Mouse (Mus musculus) midbrain, embryonic 13.5 days (tissue): ENCODE results near the gene Trio. TPM values are rescaled to one million over a fixed set of nuclear protein-coding genes. Genes with fewer than 3 reads are reported as not detected.

Source experiments
- ATAC-seq: fragments of 200-750 bp; cut with Nextera tagmentation; 2 replicates; pipeline ENCODE4 v1.8.0; 2017; ENCODE audit warnings: mild to moderate bottlenecking, moderate TSS enrichment, moderate library complexity
- H3K27ac ChIP-seq: fragments of 300-500 bp; sonication (generic); 2 replicates; pipeline ENCODE4 v1.5.1; 2015; ENCODE audit warnings: inconsistent platforms, mild to moderate bottlenecking, moderate library complexity
- H3K27me3 ChIP-seq: fragments of 300-500 bp; sonication (generic); 2 replicates; pipeline ENCODE4 v1.6.1; 2015; ENCODE audit warnings: mild to moderate bottlenecking, inconsistent platforms
- H3K36me3 ChIP-seq: fragments of 300-500 bp; sonication (generic); 2 replicates; pipeline ENCODE4 v1.6.1; 2015; ENCODE audit warnings: mild to moderate bottlenecking, inconsistent platforms
- H3K4me1 ChIP-seq: fragments of 300-500 bp; sonication (generic); replicated peaks from 2 replicates; pipeline ENCODE4 v1.6.1; 2015; ENCODE audit warnings: inconsistent platforms
- H3K4me2 ChIP-seq: fragments of 300-500 bp; sonication (generic); replicated peaks from 2 replicates; pipeline ENCODE4 v1.6.1; 2015; ENCODE audit warnings: moderate library complexity, mild to moderate bottlenecking, inconsistent platforms
- H3K4me3 ChIP-seq: fragments of 300-500 bp; sonication (generic); replicated peaks from 2 replicates; pipeline ENCODE4 v1.5.1; 2015; ENCODE audit warnings: mild to moderate bottlenecking, inconsistent platforms
- H3K9ac ChIP-seq: fragments of 300-500 bp; sonication (generic); replicated peaks from 2 replicates; pipeline ENCODE4 v1.6.1; 2015; ENCODE audit warnings: mild to moderate bottlenecking, inconsistent platforms
- H3K9me3 ChIP-seq: fragments of 300-500 bp; sonication (generic); 2 replicates; pipeline ENCODE4 v1.6.1; 2016; ENCODE audit warnings: mild to moderate bottlenecking, inconsistent platforms
- WGBS: fragments of 180-500 bp; shearing (Covaris S2); methylation state at CpG from one replicate; pipeline ENCODE4 v1.1.7; 2015; 5-methylcytosine and 5-hydroxymethylcytosine counted together
- polyA plus RNA-seq: library from polyadenylated mRNA; unstranded; fragments of >200 nt; fragmentation: Nextera tagmentation; extraction: Ambion mirVana; gene quantifications from 2 replicates; pipeline ENCODE4 v1.2.1, GENCODE M21; 2015

Trio gene
- polyA plus RNA-seq, 1 experiment from 2014 or later = 37.9 TPM

- Histone ChIP-seq H3K9me3 (no peaks in the 10 kb centered on the region), H3K27me3 (peaks cover 12% of the 10 kb centered on the region; the same call in 1 of the 2 replicates), H3K4me1 (no peaks in the 10 kb centered on the region), H3K4me3 (no peak overlapping the region), H3K4me2 (no peak overlapping the region), H3K9ac (no peak overlapping the region), H3K27ac (no peak overlapping the region), H3K36me3 (peaks cover 91% of the 10 kb centered on the region)
- WGBS = 94% methylated on average over 11 of the region's 11 CpGs
- ATAC-seq = no peak
These were observed 203.8 kb downstream of the Trio start for GRCm38 (mm10) chr15:27821651-27822364.

DNA sequence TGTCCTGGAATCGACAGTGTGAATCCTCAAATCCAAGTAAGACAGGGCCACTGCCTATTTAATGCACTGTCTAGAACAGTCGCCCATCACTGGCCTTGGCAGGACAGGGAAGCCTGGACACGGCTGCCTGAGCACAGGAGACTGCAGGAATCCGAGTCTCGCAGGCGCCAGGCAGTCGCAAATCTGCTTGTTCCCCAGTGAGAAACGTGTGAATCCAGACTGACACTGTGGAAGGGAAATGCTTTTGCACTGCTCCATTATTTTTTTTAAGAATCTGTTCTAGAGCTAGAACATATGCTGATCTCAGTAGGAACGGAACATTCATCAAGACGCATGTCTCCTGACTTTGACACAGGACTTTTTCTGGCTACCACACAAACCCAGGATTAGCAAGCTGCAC lies 208.6 kb downstream of the Trio start:
- no peak overlapping the region for H3K9ac ChIP-seq
- H3K4me2 ChIP-seq = no peak overlapping the region
- H3K27ac ChIP-seq = no peak overlapping the region
- no peaks in the 10 kb centered on the region for H3K9me3 ChIP-seq
- no peak for ATAC-seq
- peaks cover 95% of the 10 kb centered on the region for H3K36me3 ChIP-seq
- no peak overlapping the region for H3K4me3 ChIP-seq
- H3K4me1 ChIP-seq = no peaks in the 10 kb centered on the region
- peaks cover 56% of the 10 kb centered on the region for H3K27me3 ChIP-seq
- 82% methylated on average over 10 of the region's 10 CpGs for WGBS

DNA sequence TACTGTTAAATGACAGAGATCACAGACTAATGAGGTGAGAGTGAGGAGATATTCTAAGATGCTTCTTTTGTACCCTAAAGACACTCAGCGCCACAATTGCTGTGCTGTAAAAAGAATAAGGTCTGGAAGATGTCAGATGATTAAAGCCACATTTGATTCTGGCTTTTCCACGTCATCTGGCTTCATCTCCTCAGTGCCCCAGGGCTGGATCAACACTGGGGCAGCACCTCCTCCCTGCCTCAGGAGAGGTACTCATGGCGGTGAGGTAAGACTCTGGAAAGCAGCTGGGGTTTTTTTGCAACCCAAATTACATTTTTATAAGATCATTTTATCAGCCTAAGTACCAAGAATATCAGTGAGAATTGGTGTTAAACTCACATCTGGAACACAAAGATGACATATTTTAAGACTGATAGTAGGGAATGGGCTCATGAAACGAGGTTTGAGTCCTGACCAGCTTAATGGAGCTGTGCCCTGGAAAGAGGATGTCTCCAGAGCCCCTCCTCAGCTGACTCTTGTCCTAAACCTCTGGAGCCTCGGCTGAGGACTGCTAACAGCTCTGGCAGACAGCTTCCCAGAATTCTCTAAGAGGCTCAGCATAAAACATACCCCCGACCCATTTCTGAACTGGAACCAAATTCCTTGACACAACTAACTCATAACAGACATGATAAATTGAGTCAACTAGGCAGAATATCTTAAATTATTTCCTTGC lies 210.8 kb downstream of the Trio start:
- Histone ChIP-seq H3K4me2 (no peak overlapping the region), H3K4me1 (peaks cover 18% of the 10 kb centered on the region), H3K36me3 (peaks cover 82% of the 10 kb centered on the region), H3K9me3 (no peaks in the 10 kb centered on the region), H3K27me3 (peaks cover 62% of the 10 kb centered on the region), H3K27ac (0 out of 2 replicates have a peak overlapping the region, but pooled peaks have one; percentile 1), H3K9ac (no peak overlapping the region), H3K4me3 (no peak overlapping the region)
- WGBS = 76% methylated on average over 6 of the region's 6 CpGs
- no peak for ATAC-seq

DNA sequence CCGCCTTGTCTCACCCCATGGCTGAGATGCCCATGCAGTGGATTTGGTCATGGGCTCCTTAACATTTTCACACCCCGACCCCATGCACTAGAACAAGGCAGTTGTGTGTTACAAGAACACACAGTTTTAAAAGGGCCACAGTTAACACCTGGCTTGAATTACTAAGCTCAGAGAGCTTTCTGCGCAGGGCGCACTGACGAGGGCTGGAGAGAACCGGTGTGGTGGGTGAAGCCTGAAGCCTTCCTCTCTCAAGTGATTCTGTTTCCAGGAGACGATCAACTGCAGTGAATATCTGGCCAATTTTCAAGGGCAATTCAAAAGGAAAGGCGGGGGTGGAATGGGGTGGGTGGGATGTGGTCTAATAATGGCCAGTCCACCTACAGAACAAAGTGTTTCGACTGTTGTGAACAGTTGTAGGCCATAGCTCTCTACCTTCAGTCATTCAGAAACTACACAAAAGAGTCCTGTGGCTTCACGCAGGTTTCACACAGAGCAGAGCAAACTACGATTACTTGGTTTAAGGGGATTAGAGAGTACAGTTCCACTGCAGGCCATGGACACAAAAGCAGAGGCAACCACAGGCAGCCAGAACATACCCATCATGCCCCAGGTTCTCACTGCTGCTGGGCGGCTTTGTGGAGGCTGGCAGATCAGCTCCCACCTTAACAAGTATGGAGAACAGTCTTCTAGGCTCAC lies 214.7 kb downstream of the Trio start:
- Histone ChIP-seq H3K27me3 (peaks cover 79% of the 10 kb centered on the region), H3K27ac (peak overlapping the region; percentile 7; the same call in 1 of the 2 replicates)
- 40% methylated on average over 12 of the region's 12 CpGs for WGBS

DNA sequence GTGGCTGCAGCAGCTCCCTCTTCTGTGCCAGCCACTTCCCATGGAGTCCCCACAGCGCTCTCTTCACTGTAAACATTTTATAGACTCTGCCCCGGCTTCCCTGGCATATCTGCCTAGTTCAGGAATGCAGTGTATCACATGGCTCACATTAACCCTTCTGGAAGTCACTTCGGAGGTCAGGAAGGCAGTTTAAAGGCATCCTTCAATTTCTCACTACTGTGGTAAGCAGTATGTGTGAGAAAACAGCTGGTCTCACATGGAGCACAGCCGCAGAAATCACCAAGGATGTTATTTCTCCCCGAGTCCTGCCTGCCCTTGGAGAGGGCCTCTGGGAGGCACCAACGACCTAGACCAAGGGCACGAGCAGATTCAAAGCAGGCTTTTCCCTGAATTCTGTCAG lies 215.4 kb downstream of the Trio start:
- Histone ChIP-seq H3K9ac (no peak overlapping the region), H3K4me1 (peaks cover 26% of the 10 kb centered on the region), H3K9me3 (no peaks in the 10 kb centered on the region), H3K27me3 (peaks cover 78% of the 10 kb centered on the region), H3K4me2 (no peak overlapping the region), H3K4me3 (no peak overlapping the region), H3K36me3 (peaks cover 50% of the 10 kb centered on the region), H3K27ac (no peak overlapping the region)
- no peak for ATAC-seq
- 73% methylated on average over 7 of the region's 7 CpGs for WGBS

More for the DNA sequence above, 214.7 kb downstream of the Trio start:
- Histone ChIP-seq H3K36me3 (peaks cover 50% of the 10 kb centered on the region), H3K4me1 (peaks cover 26% of the 10 kb centered on the region), H3K4me3 (no peak overlapping the region), H3K4me2 (no peak overlapping the region), H3K9me3 (no peaks in the 10 kb centered on the region), H3K9ac (no peak overlapping the region)
- peak; percentile 88 for ATAC-seq

- Histone ChIP-seq H3K9me3 (no peaks in the 10 kb centered on the region), H3K4me3 (no peak overlapping the region), H3K27me3 (peaks cover 75% of the 10 kb centered on the region), H3K27ac (no peak overlapping the region; the same call in 1 of the 2 replicates), H3K36me3 (peaks cover 53% of the 10 kb centered on the region), H3K4me2 (no peak overlapping the region), H3K4me1 (peaks cover 26% of the 10 kb centered on the region), H3K9ac (no peak overlapping the region)
- ATAC-seq = no peak
- WGBS = 74% methylated on average over 5 of the region's 5 CpGs
These were observed 216.9 kb downstream of the Trio start for GRCm38 (mm10) chr15:27808596-27809276.

- H3K4me1 ChIP-seq = peaks cover 34% of the 10 kb centered on the region
- H3K27me3 ChIP-seq = peaks cover 57% of the 10 kb centered on the region
- H3K36me3 ChIP-seq = peaks cover 51% of the 10 kb centered on the region
- no peak for ATAC-seq
- H3K4me3 ChIP-seq = no peak overlapping the region
- H3K9ac ChIP-seq = no peak overlapping the region
- 84% methylated on average over 10 of the region's 10 CpGs for WGBS
- no peak overlapping the region for H3K4me2 ChIP-seq
- H3K9me3 ChIP-seq = no peaks in the 10 kb centered on the region
- H3K27ac ChIP-seq = no peak overlapping the region
These were observed 219.4 kb downstream of the Trio start for GRCm38 (mm10) chr15:27806219-27806618.

DNA sequence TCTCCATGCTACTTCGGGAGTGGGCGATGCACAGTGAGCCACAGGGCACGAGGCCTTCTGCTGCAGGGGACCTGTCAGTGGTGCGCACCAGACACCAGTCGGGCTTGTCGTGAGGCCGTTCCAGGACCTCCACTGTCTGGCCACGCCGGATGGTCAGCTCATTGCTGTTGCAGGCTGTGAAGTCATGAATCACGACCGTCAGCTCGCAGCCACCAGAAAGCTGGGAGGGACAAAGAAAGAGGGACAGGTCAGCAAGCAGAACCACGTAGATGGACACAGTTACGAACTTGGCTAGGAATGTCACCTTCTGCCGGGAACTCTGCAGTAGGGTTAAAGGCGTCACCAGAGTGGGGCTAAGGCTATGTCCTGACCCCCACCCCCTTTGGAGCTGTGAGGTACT lies 220.0 kb downstream of the Trio start:
- H3K27ac ChIP-seq = no peak overlapping the region
- H3K4me2 ChIP-seq = no peak overlapping the region
- H3K4me3 ChIP-seq = no peak overlapping the region
- no peak overlapping the region for H3K9ac ChIP-seq
- peaks cover 57% of the 10 kb centered on the region for H3K27me3 ChIP-seq
- WGBS = 94% methylated on average over 16 of the region's 16 CpGs
- no peaks in the 10 kb centered on the region for H3K9me3 ChIP-seq
- H3K36me3 ChIP-seq = peaks cover 51% of the 10 kb centered on the region
- no peak for ATAC-seq
- H3K4me1 ChIP-seq = peaks cover 30% of the 10 kb centered on the region

- Histone ChIP-seq H3K4me3 (no peak overlapping the region), H3K9ac (no peak overlapping the region), H3K27ac (no peak overlapping the region; the same call in 1 of the 2 replicates), H3K4me2 (no peak overlapping the region), H3K36me3 (peaks cover 58% of the 10 kb centered on the region), H3K27me3 (peaks cover 49% of the 10 kb centered on the region), H3K4me1 (peaks cover 24% of the 10 kb centered on the region), H3K9me3 (no peaks in the 10 kb centered on the region)
- WGBS = 90% methylated on average over 14 of the region's 14 CpGs
- ATAC-seq = no peak
These were observed 221.2 kb downstream of the Trio start for GRCm38 (mm10) chr15:27804447-27804846.

- Histone ChIP-seq H3K4me3 (no peak overlapping the region), H3K27ac (no peak overlapping the region; the same call in 1 of the 2 replicates), H3K9me3 (no peaks in the 10 kb centered on the region), H3K27me3 (peaks cover 43% of the 10 kb centered on the region), H3K9ac (no peak overlapping the region), H3K4me1 (peaks cover 24% of the 10 kb centered on the region), H3K4me2 (no peak overlapping the region), H3K36me3 (peaks cover 61% of the 10 kb centered on the region)
- WGBS = 82% methylated on average over 18 of the region's 18 CpGs
- no peak for ATAC-seq
These were observed 221.9 kb downstream of the Trio start for GRCm38 (mm10) chr15:27803568-27804345.

- Histone ChIP-seq H3K9me3 (no peaks in the 10 kb centered on the region), H3K36me3 (peaks cover 71% of the 10 kb centered on the region), H3K4me2 (no peak overlapping the region), H3K4me3 (no peak overlapping the region), H3K27ac (peak overlapping the region; percentile 30; the same call in 1 of the 2 replicates), H3K27me3 (peaks cover 30% of the 10 kb centered on the region), H3K9ac (no peak overlapping the region), H3K4me1 (peaks cover 35% of the 10 kb centered on the region)
- 87% methylated on average over 12 of the region's 12 CpGs for WGBS
- ATAC-seq = no peak
These were observed 223.4 kb downstream of the Trio start for GRCm38 (mm10) chr15:27802243-27802642.
